In genomic region chr7:67973180-67974014, GRCm38 (mm10) we compare ENCODE assay signal across 7 mouse cellular contexts. TPM values are rescaled to one million over a fixed set of nuclear protein-coding genes. Genes with fewer than 3 reads are reported as not detected.
DNase-seq lines count a peak whose midpoint lies in the region; ATAC-seq and TF ChIP-seq lines count a peak whose summit lies in the region.

No protein-coding gene starts in this region.

- H3K36me3 ChIP-seq in hindbrain, embryonic 10.5 days, result peaks cover 3% of the 10 kb centered on the region; the same call in 1 of the 2 replicates
- H3K36me3 ChIP-seq in limb, embryonic 15.5 days, result 0 out of 2 replicates have a peak, but pooled peaks cover 5% of the 10 kb centered on the region
- H3K36me3 ChIP-seq in midbrain, embryonic 16.5 days (ENCODE audit: control insufficient read depth, insufficient read depth, low read length), result no peaks in the 10 kb centered on the region

- TF ChIP-seq POLR2A in brain, embryonic 14.5 days (IDR thresholded peaks at IDR 0.05; ENCODE audit: borderline replicate concordance, extremely low read depth, insufficient read depth, insufficient read length, poor library complexity, severe bottlenecking), result no peak
- no peak for TF ChIP-seq POLR2A in embryonic fibroblast, embryonic 13.5 days (IDR thresholded peaks at IDR 0.05; ENCODE audit: low read depth, low read length)

- no peaks in the 10 kb centered on the region for H3K9me3 ChIP-seq in hindbrain, embryonic 10.5 days
- no peaks in the 10 kb centered on the region for H3K9me3 ChIP-seq in limb, embryonic 15.5 days
- H3K9me3 ChIP-seq in midbrain, embryonic 16.5 days (replicated peaks; ENCODE audit: control insufficient read depth, low read length, poor library complexity, severe bottlenecking), result no peaks in the 10 kb centered on the region

- H3K4me3 ChIP-seq in embryonic fibroblast, embryonic 13.5 days (ENCODE audit: insufficient read depth, low read length), result peak overlapping the region; percentile 6; the same call in 1 of the 2 replicates
- H3K4me3 ChIP-seq in hindbrain, embryonic 10.5 days, result no peak overlapping the region
- H3K4me3 ChIP-seq in limb, embryonic 15.5 days, result peak overlapping the region; percentile 7; the same call in 1 of the 2 replicates
- no peak overlapping the region for H3K4me3 ChIP-seq in midbrain, embryonic 16.5 days (ENCODE audit: low read depth, low read length)

- H3K9ac ChIP-seq in limb, embryonic 15.5 days, result no peak overlapping the region
- no peak overlapping the region for H3K9ac ChIP-seq in midbrain, embryonic 16.5 days (ENCODE audit: low read depth, low read length)

- no peaks in the 10 kb centered on the region for H3K27me3 ChIP-seq in hindbrain, embryonic 10.5 days (ENCODE audit: insufficient read depth, poor library complexity, severe bottlenecking)
- H3K27me3 ChIP-seq in limb, embryonic 15.5 days, result no peaks in the 10 kb centered on the region
- H3K27me3 ChIP-seq in midbrain, embryonic 16.5 days (ENCODE audit: control insufficient read depth, insufficient read depth, low read depth, low read length), result no peaks in the 10 kb centered on the region

- peak; percentile 61 for DNase-seq in brain, embryonic 14.5 days (ENCODE audit: low read depth)
- peak; percentile 19 for DNase-seq in hindbrain, embryonic 10.5 days (ENCODE audit: low spot score)
- no peak for DNase-seq in right cerebral cortex, postnatal 14 days
- no peak for DNase-seq in gastrocnemius, postnatal 10 days

- no peak for ATAC-seq in limb, embryonic 15.5 days (ENCODE audit: insufficient number of reproducible peaks, low FRiP score, low TSS enrichment, low read depth)
- no peak for ATAC-seq in midbrain, embryonic 16.5 days

- H3K4me2 ChIP-seq in limb, embryonic 15.5 days, result peak overlapping the region; percentile 25; the same call in 1 of the 2 replicates
- H3K4me2 ChIP-seq in midbrain, embryonic 16.5 days (ENCODE audit: low read length), result 0 out of 2 replicates have a peak overlapping the region, but pooled peaks have one; percentile 3

- WGBS in hindbrain, embryonic 10.5 days, result 21% methylated on average over 15 of the region's 15 CpGs
- 11% methylated on average over 15 of the region's 15 CpGs for WGBS in limb, embryonic 15.5 days
- 17% methylated on average over 15 of the region's 15 CpGs for WGBS in midbrain, embryonic 16.5 days

- peak overlapping the region; percentile 86 for H3K27ac ChIP-seq in embryonic fibroblast, embryonic 13.5 days (ENCODE audit: insufficient read depth, low read length)
- H3K27ac ChIP-seq in hindbrain, embryonic 10.5 days, result peak overlapping the region; percentile 60
- peak overlapping the region; percentile 81 for H3K27ac ChIP-seq in limb, embryonic 15.5 days
- H3K27ac ChIP-seq in midbrain, embryonic 16.5 days (ENCODE audit: low read length), result no peak overlapping the region

- TF ChIP-seq CTCF in brain, embryonic 14.5 days (IDR thresholded peaks at IDR 0.05; ENCODE audit: borderline replicate concordance, extremely low read depth, insufficient read depth, insufficient read length), result no peak
- no peak for TF ChIP-seq CTCF in embryonic fibroblast, embryonic 13.5 days (IDR thresholded peaks at IDR 0.05; ENCODE audit: borderline replicate concordance, insufficient read depth, low read length)

- H3K4me1 ChIP-seq in embryonic fibroblast, embryonic 13.5 days (ENCODE audit: control insufficient read depth, insufficient read depth, low read length), result peaks cover 39% of the 10 kb centered on the region
- peaks cover 57% of the 10 kb centered on the region for H3K4me1 ChIP-seq in hindbrain, embryonic 10.5 days (replicated peaks)
- peaks cover 46% of the 10 kb centered on the region for H3K4me1 ChIP-seq in limb, embryonic 15.5 days
- H3K4me1 ChIP-seq in midbrain, embryonic 16.5 days (ENCODE audit: control insufficient read depth, insufficient read depth, low read length), result peaks cover 20% of the 10 kb centered on the region

RNA-seq across cellular contexts. Expression of gene Igf1r, which starts 20.8 kb away (rescaled TPM):
- polyA plus RNA-seq in brain, embryonic 14.5 days (2012; rRNA removed), result 26.5 and 40.6 TPM in 2 replicates
- polyA plus RNA-seq in embryonic fibroblast, embryonic 13.5 days (2011; ENCODE audit: insufficient read length, low read depth, missing spikeins), result 65.4 and 81.6 TPM in 2 replicates
- polyA plus RNA-seq in hindbrain, embryonic 10.5 days (2016; fragmentation: Nextera tagmentation; extraction: Ambion mirVana), result 19.7 and 24.9 TPM in 2 replicates
- polyA plus RNA-seq in limb, embryonic 15.5 days (2015; fragmentation: Nextera tagmentation; extraction: Ambion mirVana), result 22.1 and 26.3 TPM in 2 replicates
- polyA plus RNA-seq in midbrain, embryonic 16.5 days (2015; fragmentation: Nextera tagmentation; extraction: Ambion mirVana), result 21.5 and 23.3 TPM in 2 replicates
- 10 to 100 TPM; 16.6 to 24.7 TPM for total RNA-seq in gastrocnemius, postnatal 10 days (2021)

Comparison
In these comparisons a context has a peak if more than half of its experiments do, and no peak if none do; other contexts are left out.
1. DNase-seq: peak in brain, embryonic 14.5 days (single experiment) and hindbrain, embryonic 10.5 days (single experiment); none in right cerebral cortex, postnatal 14 days (single experiment) and gastrocnemius, postnatal 10 days (single experiment).
2. H3K4me3 ChIP-seq: peak in embryonic fibroblast, embryonic 13.5 days (single experiment) and limb, embryonic 15.5 days (single experiment); none in hindbrain, embryonic 10.5 days (single experiment) and midbrain, embryonic 16.5 days (single experiment).